Mouse (Mus musculus) heart, postnatal 0 days (tissue): ENCODE results near the gene Washc2. TPM values are rescaled to one million over a fixed set of nuclear protein-coding genes. Genes with fewer than 3 reads are reported as not detected.

Experiments
- ATAC-seq: fragments of 200-750 bp; cut with Nextera tagmentation; 2 replicates; pipeline ENCODE4 v1.8.0; 2017; ENCODE audit warnings: low read depth, moderate number of reproducible peaks, moderate library complexity; ENCODE audit not compliant: insufficient read depth
- DNase-seq: peaks from one replicate; pipeline ENCODE4 v3.0.0-alpha.2; 2016; ENCODE audit warnings: low spot score
- H3K27ac ChIP-seq: fragments of 300-500 bp; sonication (generic); 2 replicates; pipeline ENCODE4 v1.5.1; 2014; ENCODE audit warnings: low read depth, mild to moderate bottlenecking
- H3K27me3 ChIP-seq: fragments of 300-500 bp; sonication (generic); 2 replicates; pipeline ENCODE4 v1.6.1; 2014; ENCODE audit warnings: low read length, mixed read lengths; ENCODE audit not compliant: control insufficient read depth, insufficient read depth
- H3K36me3 ChIP-seq: fragments of 300-500 bp; sonication (generic); replicated peaks from 2 replicates; pipeline ENCODE4 v1.6.1; 2014; ENCODE audit warnings: low read length, mixed read lengths; ENCODE audit not compliant: control insufficient read depth, insufficient read depth
- H3K4me1 ChIP-seq: fragments of 300-500 bp; sonication (generic); 2 replicates; pipeline ENCODE4 v1.6.1; 2014; ENCODE audit warnings: antibody characterized with exemption; ENCODE audit not compliant: control insufficient read depth, insufficient read depth
- H3K4me2 ChIP-seq: fragments of 300-500 bp; sonication (generic); 2 replicates; pipeline ENCODE4 v1.6.1; 2014; ENCODE audit warnings: low read depth, mild to moderate bottlenecking, low read length, moderate library complexity
- H3K4me3 ChIP-seq: fragments of 300-500 bp; sonication (generic); 2 replicates; pipeline ENCODE4 v1.5.1; 2014; ENCODE audit warnings: low read depth, low read length
- H3K9ac ChIP-seq: fragments of 300-500 bp; sonication (generic); replicated peaks from 2 replicates; pipeline ENCODE4 v1.6.1; 2014; ENCODE audit warnings: low read depth, low read length, mixed read lengths
- H3K9me3 ChIP-seq: fragments of 300-500 bp; sonication (generic); replicated peaks from 2 replicates; pipeline ENCODE4 v1.6.1; 2016; ENCODE audit warnings: low read length; ENCODE audit not compliant: control insufficient read depth
- CTCF ChIP-seq: IDR thresholded peaks from 2 replicates; pipeline ENCODE4 v1.5.1; 2016; ENCODE audit warnings: antibody characterized with exemption, control low read depth, low read depth
- EP300 ChIP-seq: IDR thresholded peaks from 2 replicates; pipeline ENCODE4 v1.6.1; 2016; ENCODE audit warnings: antibody characterized with exemption, low read depth
- WGBS: fragments of 180-500 bp; shearing (Covaris S2); extraction: QIAGEN DNeasy Blood & Tissue Kit; methylation state at CpG from one replicate; pipeline ENCODE4 v1.1.7; 2014; 5-methylcytosine and 5-hydroxymethylcytosine counted together
- polyA plus RNA-seq: library from polyadenylated mRNA; unstranded; fragments of >200 nt; fragmentation: Nextera tagmentation; extraction: Ambion mirVana; gene quantifications from 2 replicates; pipeline ENCODE4 v1.2.1, GENCODE M21; 2015
- total RNA-seq: library from RNA; depleted of rRNA; stranded (reverse); fragments of >200 nt; gene quantifications from 2 replicates; pipeline ENCODE4 v1.2.3, GENCODE M21; 2014; ENCODE audit warnings: low replicate concordance

Washc2 gene
- total and polyA plus RNA-seq, 2 experiments from 2014 or later = 30.3 to 57.1 TPM

- H3K4me2 ChIP-seq = no peak overlapping the region
- no peak overlapping the region for H3K9ac ChIP-seq
- H3K27me3 ChIP-seq = no peaks in the 10 kb centered on the region
- H3K27ac ChIP-seq = no peak overlapping the region
- no peak overlapping the region for H3K4me3 ChIP-seq
- TF ChIP-seq CTCF = no peak
- no peak for TF ChIP-seq EP300
- ATAC-seq = no peak
- no peaks in the 10 kb centered on the region for H3K4me1 ChIP-seq
- H3K9me3 ChIP-seq = no peaks in the 10 kb centered on the region
- no peak for DNase-seq
- H3K36me3 ChIP-seq = no peaks in the 10 kb centered on the region
- WGBS = 59% methylated on average over 4 of the region's 4 CpGs
These were observed 67.9 kb downstream of the Washc2 start for GRCm38 (mm10) chr6:116275695-116276094.

- TF ChIP-seq CTCF = no peak
- no peak for TF ChIP-seq EP300
- Histone ChIP-seq H3K36me3 (no peaks in the 10 kb centered on the region), H3K27ac (no peak overlapping the region), H3K27me3 (no peaks in the 10 kb centered on the region), H3K4me1 (no peaks in the 10 kb centered on the region), H3K4me3 (no peak overlapping the region), H3K9ac (no peak overlapping the region), H3K9me3 (no peaks in the 10 kb centered on the region), H3K4me2 (no peak overlapping the region)
- no peak for DNase-seq
- 68% methylated on average over 5 of the region's 5 CpGs for WGBS
- no peak for ATAC-seq
These were observed 71.0 kb downstream of the Washc2 start for GRCm38 (mm10) chr6:116278679-116279317.

- Histone ChIP-seq H3K36me3 (no peaks in the 10 kb centered on the region), H3K4me1 (no peaks in the 10 kb centered on the region), H3K27ac (no peak overlapping the region), H3K4me3 (no peak overlapping the region), H3K9ac (no peak overlapping the region), H3K27me3 (no peaks in the 10 kb centered on the region), H3K9me3 (no peaks in the 10 kb centered on the region), H3K4me2 (no peak overlapping the region)
- DNase-seq (no peak), ATAC-seq (no peak)
- TF ChIP-seq EP300 (no peak), CTCF (no peak)
- 91% methylated on average over 13 of the region's 13 CpGs for WGBS
These were observed 73.2 kb downstream of the Washc2 start for GRCm38 (mm10) chr6:116281014-116281413.

GRCm38 (mm10) chr6:116282546-116282945 lies 74.7 kb downstream of the Washc2 start:
- H3K27me3 ChIP-seq = no peaks in the 10 kb centered on the region
- H3K36me3 ChIP-seq = no peaks in the 10 kb centered on the region
- no peak overlapping the region for H3K4me2 ChIP-seq
- H3K9me3 ChIP-seq = no peaks in the 10 kb centered on the region
- H3K9ac ChIP-seq = no peak overlapping the region
- ATAC-seq = no peak
- 56% methylated on average over 4 of the region's 4 CpGs for WGBS
- no peaks in the 10 kb centered on the region for H3K4me1 ChIP-seq
- H3K27ac ChIP-seq = no peak overlapping the region
- TF ChIP-seq EP300 (no peak), CTCF (no peak)
- no peak overlapping the region for H3K4me3 ChIP-seq
- no peak for DNase-seq

DNA sequence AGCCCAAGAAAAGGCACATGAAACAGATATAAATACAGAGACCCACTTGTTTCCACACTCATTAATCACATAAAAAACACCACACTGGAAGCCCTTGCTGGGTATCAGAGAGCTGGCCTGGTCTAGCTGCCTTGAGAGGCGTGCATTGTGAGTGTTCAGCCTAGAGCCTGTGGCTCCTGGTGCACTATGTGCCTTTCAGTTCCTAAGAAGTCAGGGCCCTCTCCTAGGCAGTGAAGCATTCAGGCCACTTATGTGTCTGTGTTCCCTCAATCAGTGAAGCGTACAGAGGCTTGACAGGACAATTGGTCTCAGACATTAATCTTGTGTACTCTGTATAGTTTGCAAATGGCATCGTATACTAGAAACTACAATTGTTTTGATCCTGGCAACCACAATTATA lies 75.4 kb downstream of the Washc2 start:
- ATAC-seq (no peak), DNase-seq (no peak)
- no peaks in the 10 kb centered on the region for H3K9me3 ChIP-seq
- TF ChIP-seq CTCF = no peak
- TF ChIP-seq EP300 = no peak
- no peaks in the 10 kb centered on the region for H3K27me3 ChIP-seq
- no peaks in the 10 kb centered on the region for H3K4me1 ChIP-seq
- H3K9ac ChIP-seq = no peak overlapping the region
- H3K27ac ChIP-seq = no peak overlapping the region
- no peak overlapping the region for H3K4me2 ChIP-seq
- H3K4me3 ChIP-seq = no peak overlapping the region
- H3K36me3 ChIP-seq = no peaks in the 10 kb centered on the region
- WGBS = 80% methylated on average over 3 of the region's 3 CpGs

GRCm38 (mm10) chr6:116286321-116286720 lies 78.5 kb downstream of the Washc2 start:
- no peak for TF ChIP-seq CTCF
- no peak for TF ChIP-seq EP300
- DNase-seq (no peak), ATAC-seq (no peak)
- Histone ChIP-seq H3K27me3 (no peaks in the 10 kb centered on the region), H3K4me1 (no peaks in the 10 kb centered on the region), H3K36me3 (no peaks in the 10 kb centered on the region), H3K4me3 (no peak overlapping the region), H3K27ac (no peak overlapping the region), H3K9me3 (no peaks in the 10 kb centered on the region), H3K9ac (no peak overlapping the region), H3K4me2 (no peak overlapping the region)
- WGBS = 91% methylated on average over 4 of the region's 4 CpGs
